Mouse (Mus musculus) stomach, embryonic 16.5 days (tissue): ENCODE results near the gene Syngr3. TPM values are rescaled to one million over a fixed set of nuclear protein-coding genes. Genes with fewer than 3 reads are reported as not detected.

Source experiments
- ATAC-seq: fragments of 200-750 bp; cut with Nextera tagmentation; 2 replicates; pipeline ENCODE4 v1.8.0; 2017; ENCODE audit warnings: moderate number of reproducible peaks, moderate TSS enrichment; ENCODE audit not compliant: insufficient read depth, low FRiP score
- H3K27ac ChIP-seq: fragments of 300-500 bp; sonication (generic); 2 replicates; pipeline ENCODE4 v1.5.1; 2014; ENCODE audit warnings: low read length
- H3K27me3 ChIP-seq: fragments of 300-500 bp; sonication (generic); 2 replicates; pipeline ENCODE4 v1.6.1; 2014; ENCODE audit warnings: low read length, control low read depth, mixed read lengths; ENCODE audit not compliant: control insufficient read depth, insufficient read depth
- H3K36me3 ChIP-seq: fragments of 300-500 bp; sonication (generic); 2 replicates; pipeline ENCODE4 v1.6.1; 2014; ENCODE audit warnings: low read length; ENCODE audit not compliant: control insufficient read depth, insufficient read depth
- H3K4me1 ChIP-seq: fragments of 300-500 bp; sonication (generic); 2 replicates; pipeline ENCODE4 v1.6.1; 2014; ENCODE audit warnings: low read length, control low read depth, mixed read lengths; ENCODE audit not compliant: control insufficient read depth, insufficient read depth
- H3K4me2 ChIP-seq: fragments of 300-500 bp; sonication (generic); 2 replicates; pipeline ENCODE4 v1.6.1; 2014; ENCODE audit warnings: low read depth, low read length, mixed read lengths
- H3K4me3 ChIP-seq: fragments of 300-500 bp; sonication (generic); replicated peaks from 2 replicates; pipeline ENCODE4 v1.5.1; 2014; ENCODE audit warnings: mild to moderate bottlenecking, low read length
- H3K9ac ChIP-seq: fragments of 300-500 bp; sonication (generic); 2 replicates; pipeline ENCODE4 v1.6.1; 2014; ENCODE audit warnings: low read length
- H3K9me3 ChIP-seq: fragments of 300-500 bp; sonication (generic); replicated peaks from 2 replicates; pipeline ENCODE4 v1.6.1; 2016; ENCODE audit warnings: low read length, control low read depth; ENCODE audit not compliant: control insufficient read depth
- WGBS: fragments of 180-500 bp; shearing (Covaris S2); extraction: QIAGEN DNeasy Blood & Tissue Kit; methylation state at CpG from one replicate; pipeline ENCODE4 v1.1.7; 2014; 5-methylcytosine and 5-hydroxymethylcytosine counted together
- polyA plus RNA-seq: library from polyadenylated mRNA; unstranded; fragments of >200 nt; fragmentation: Nextera tagmentation; extraction: Ambion mirVana; gene quantifications from 2 replicates; pipeline ENCODE4 v1.2.1, GENCODE M21; 2015

Gene Syngr3
- polyA plus RNA-seq, 1 experiment from 2014 or later, result 6.1 TPM

DNA sequence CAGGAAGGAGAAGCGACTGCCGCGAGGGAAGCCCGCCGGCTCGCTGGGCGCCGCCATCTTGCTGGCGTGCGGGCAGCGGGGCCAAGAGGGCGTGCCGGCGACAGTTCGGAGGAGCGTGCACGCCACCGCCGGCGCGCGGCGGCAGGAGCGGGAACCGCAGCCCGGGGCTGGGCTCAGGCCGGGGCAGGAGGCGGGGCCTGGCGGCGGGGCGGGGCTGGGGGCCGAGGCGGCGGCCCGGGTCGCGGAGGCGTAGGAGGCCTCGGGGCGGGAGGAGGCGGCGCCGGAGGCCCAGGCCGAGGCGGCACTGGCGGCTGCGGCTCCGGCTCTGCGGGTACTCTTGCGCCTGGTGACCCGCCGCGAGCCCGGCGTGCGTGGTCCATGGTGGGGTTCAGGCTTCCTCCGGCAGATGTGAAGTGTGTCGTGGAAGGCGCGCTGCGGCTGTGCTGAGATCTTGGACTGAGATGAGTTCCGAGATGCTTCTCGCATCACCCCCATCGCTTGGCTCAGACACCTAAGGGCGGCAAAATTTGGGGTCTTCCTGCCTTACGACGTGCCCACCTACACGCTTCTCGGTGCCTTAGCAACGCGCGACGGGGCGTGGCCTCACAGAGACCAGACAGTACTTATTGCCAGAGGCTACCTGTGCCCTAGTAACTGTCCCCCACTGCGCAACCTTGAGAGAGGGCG lies 6.4 kb upstream of the Syngr3 start, which contains the start of the genes Gfer and Noxo1:
Gene Gfer, minus strand, starts transcription at position 146 of the 687 bp plus-strand sequence.
Gene Noxo1, plus strand, starts transcription at position 224 of the 687 bp plus-strand sequence.
- Histone ChIP-seq H3K4me2 (peak within 1 kb of the TSS; percentile 88), H3K27me3 (peaks cover 4% of the 10 kb centered on the region; the same call in 1 of the 2 replicates), H3K4me1 (peaks cover 24% of the 10 kb centered on the region), H3K9ac (peak within 1 kb of the TSS; percentile 92), H3K9me3 (no peaks in the 10 kb centered on the region), H3K36me3 (no peaks in the 10 kb centered on the region; the same call in none of the 2 replicates), H3K4me3 (peak within 1 kb of the TSS; percentile 83), H3K27ac (peak within 1 kb of the TSS; percentile 91)
- peak; percentile 94 for ATAC-seq
- under 1% methylated on average over 73 of the region's 76 CpGs for WGBS

DNA sequence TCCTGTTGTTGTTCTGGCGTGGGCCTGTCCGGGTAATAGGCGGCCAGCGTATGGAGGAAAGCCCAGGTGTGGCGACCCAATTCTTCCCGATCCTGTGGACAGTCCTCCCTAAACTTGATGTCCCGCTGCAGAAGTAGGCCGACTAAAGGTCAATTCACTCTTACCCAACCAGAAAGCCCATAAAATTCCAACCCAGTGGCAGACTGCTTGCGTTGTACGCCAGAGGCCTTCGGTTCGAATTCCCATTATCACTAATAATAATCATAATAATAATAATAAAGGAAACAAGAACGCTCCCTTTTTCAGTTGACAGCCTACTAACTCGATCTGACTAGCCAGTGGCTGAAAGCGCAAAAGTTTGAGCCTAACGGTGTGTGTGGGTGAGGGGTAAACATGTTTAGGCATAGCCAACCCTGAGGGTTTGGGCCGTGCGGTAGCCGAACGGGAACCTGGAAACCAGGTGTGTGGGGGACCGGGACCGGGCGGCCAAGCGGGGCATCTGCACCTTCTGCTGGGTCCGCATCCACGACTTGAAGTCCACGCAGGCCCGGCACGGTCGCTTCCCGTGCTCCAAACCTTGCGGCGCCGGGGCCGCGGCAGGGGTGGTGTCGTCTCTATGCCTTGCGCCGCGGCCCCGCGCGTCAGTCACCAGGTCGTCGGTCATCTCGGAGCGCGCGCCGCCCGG lies 5.7 kb upstream of the Syngr3 start:
- peak overlapping the region; percentile 83 for H3K4me3 ChIP-seq
- peaks cover 11% of the 10 kb centered on the region; the same call in 1 of the 2 replicates for H3K27me3 ChIP-seq
- WGBS, result 7% methylated on average over 51 of the region's 51 CpGs
- no peaks in the 10 kb centered on the region for H3K9me3 ChIP-seq
- H3K4me2 ChIP-seq, result peak overlapping the region; percentile 88
- ATAC-seq, result peak; percentile 5; the same call in 1 of the 2 replicates
- peak overlapping the region; percentile 91 for H3K27ac ChIP-seq
- peaks cover 24% of the 10 kb centered on the region for H3K4me1 ChIP-seq
- H3K36me3 ChIP-seq, result no peaks in the 10 kb centered on the region; the same call in 1 of the 2 replicates
- H3K9ac ChIP-seq, result peak overlapping the region; percentile 92

DNA sequence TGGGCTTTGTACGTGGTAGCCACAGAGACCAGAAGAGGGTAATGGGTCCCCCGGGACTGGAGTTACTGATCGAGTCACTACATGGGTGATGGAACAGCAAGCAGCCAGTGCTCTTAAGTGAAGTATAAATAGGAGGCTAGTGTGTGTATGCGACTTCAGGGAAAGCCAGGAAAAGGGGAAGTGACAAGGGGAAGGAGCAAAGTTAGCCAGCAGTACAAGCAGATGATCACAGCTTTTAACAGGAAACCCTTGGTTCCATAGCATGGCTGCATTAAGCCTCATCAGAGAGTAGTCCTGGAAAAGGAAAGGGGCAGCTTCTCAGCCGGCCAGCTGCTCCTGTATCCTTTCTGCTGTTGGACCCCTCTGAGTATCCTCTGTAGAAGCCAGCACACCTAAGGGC lies 2.6 kb upstream of the Syngr3 start:
- WGBS, result 83% methylated on average over 5 of the region's 5 CpGs
- H3K4me3 ChIP-seq, result no peak overlapping the region
- peaks cover 23% of the 10 kb centered on the region for H3K4me1 ChIP-seq
- H3K9me3 ChIP-seq, result no peaks in the 10 kb centered on the region
- H3K36me3 ChIP-seq, result no peaks in the 10 kb centered on the region
- H3K27me3 ChIP-seq, result peaks cover 41% of the 10 kb centered on the region
- no peak overlapping the region for H3K4me2 ChIP-seq
- H3K9ac ChIP-seq, result no peak overlapping the region
- ATAC-seq, result no peak
- H3K27ac ChIP-seq, result no peak overlapping the region

DNA sequence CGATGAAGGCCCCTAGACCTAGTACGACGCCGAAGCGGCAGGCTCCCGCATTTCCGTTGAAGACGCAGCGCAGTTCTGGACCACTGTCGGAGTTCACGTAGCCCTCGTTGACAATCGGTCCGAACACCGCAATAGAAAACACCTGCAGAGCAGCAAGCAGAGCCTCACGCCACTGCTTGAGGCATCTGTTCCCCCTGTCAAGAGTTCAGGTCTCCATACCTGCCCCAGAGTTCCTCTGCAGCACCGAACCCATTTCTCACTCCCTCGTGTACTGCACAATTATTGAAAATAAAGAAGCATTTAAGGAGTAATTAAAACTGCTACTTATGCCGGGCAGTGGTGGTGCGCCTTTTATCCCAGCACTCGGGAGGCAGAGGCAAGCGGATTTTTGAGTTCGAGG lies 2.2 kb downstream of the Syngr3 start:
- WGBS, result 19% methylated on average over 23 of the region's 23 CpGs
- peak overlapping the region; percentile 58 for H3K4me2 ChIP-seq
- H3K27ac ChIP-seq, result no peak overlapping the region
- no peak for ATAC-seq
- H3K9ac ChIP-seq, result peak overlapping the region; percentile 60
- H3K4me3 ChIP-seq, result peak overlapping the region; percentile 46
- no peaks in the 10 kb centered on the region for H3K36me3 ChIP-seq
- no peaks in the 10 kb centered on the region for H3K9me3 ChIP-seq
- peaks cover 12% of the 10 kb centered on the region for H3K4me1 ChIP-seq
- H3K27me3 ChIP-seq, result peaks cover 44% of the 10 kb centered on the region

DNA sequence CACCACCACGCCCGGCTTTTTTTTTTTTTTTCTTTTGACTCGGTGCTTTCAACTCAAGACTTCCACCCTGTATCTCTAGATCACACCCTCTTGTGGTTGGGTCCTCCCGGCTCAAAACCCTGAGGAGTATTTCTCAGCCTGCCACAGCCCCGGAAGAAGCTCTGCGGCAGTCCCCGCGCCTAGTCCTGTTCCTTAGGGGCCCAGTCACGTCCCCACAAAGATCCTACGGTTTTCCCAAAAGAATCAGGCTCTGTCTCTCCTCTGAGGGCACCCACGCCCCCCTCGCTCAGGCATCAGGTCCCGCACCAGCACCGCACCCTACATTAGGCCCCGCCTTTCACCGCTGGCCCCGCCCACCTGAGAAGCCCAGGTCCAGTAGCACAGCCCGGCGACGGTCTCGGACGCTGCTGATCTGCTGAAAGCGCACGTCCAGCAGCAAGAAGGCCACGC lies 2.6 kb downstream of the Syngr3 start:
- Histone ChIP-seq H3K27me3 (peaks cover 44% of the 10 kb centered on the region), H3K4me1 (peaks cover 12% of the 10 kb centered on the region), H3K4me2 (peak overlapping the region; percentile 58), H3K9ac (peak overlapping the region; percentile 60), H3K27ac (no peak overlapping the region), H3K4me3 (peak overlapping the region; percentile 46), H3K36me3 (no peaks in the 10 kb centered on the region), H3K9me3 (no peaks in the 10 kb centered on the region)
- whole genome bisulfite sequencing, result 2% methylated on average over 25 of the region's 25 CpGs
- ATAC-seq, result peak; percentile 65

DNA sequence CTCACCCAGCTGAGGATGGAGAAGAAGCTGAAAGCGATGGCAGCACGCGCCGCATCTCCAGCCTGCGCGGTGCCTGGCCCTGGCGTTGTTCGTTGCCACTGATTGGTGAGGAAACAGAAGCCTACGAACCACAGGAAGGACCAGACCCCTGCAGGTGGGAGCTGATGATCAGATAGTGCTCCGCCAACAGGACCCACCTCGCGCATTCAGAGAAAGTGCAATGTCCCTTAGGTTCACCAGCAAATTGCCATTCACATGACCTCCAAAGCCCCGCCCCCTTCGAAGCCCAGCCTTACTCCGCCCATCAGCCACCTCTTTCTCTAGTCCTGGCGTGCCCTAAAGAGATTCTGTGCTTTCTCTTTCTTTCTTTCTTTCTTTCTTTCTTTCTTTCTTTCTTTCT lies 3.2 kb downstream of the Syngr3 start:
- Histone ChIP-seq H3K27me3 (peaks cover 44% of the 10 kb centered on the region), H3K9ac (no peak overlapping the region), H3K36me3 (no peaks in the 10 kb centered on the region), H3K4me3 (no peak overlapping the region), H3K4me2 (no peak overlapping the region), H3K9me3 (no peaks in the 10 kb centered on the region), H3K4me1 (peaks cover 12% of the 10 kb centered on the region), H3K27ac (no peak overlapping the region)
- no peak for ATAC-seq
- 26% methylated on average over 16 of the region's 16 CpGs for WGBS

DNA sequence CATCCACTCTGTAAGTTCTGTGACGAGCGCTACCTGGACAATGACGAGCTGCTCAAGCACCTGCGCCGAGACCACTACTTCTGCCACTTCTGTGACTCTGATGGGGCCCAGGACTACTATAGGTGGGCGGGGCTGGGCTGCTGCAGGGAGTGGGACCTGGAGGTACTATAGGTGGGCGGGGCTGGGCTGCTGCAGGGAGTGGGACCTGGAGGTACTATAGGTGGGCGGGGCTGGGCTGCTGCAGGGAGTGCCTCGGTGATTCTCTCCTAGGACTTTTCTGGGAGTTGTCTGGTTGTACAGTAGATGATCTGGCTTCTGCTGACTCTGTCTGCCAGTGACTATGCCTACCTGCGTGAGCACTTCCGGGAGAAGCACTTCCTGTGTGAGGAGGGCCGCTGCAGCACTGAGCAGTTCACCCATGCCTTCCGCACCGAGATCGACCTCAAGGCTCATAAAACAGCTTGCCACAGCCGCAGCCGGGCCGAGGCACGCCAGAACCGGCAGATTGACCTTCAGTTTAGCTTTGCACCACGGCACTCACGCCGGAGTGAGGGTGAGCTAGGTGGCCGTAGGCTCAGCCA lies 12.2 kb downstream of the Syngr3 start:
- Histone ChIP-seq H3K9ac (peak overlapping the region; percentile 11; the same call in 1 of the 2 replicates), H3K4me2 (no peak overlapping the region), H3K4me3 (no peak overlapping the region), H3K9me3 (no peaks in the 10 kb centered on the region), H3K36me3 (peaks cover 23% of the 10 kb centered on the region), H3K4me1 (peaks cover 11% of the 10 kb centered on the region; the same call in 1 of the 2 replicates), H3K27ac (peak overlapping the region; percentile 27; the same call in 1 of the 2 replicates), H3K27me3 (no peaks in the 10 kb centered on the region)
- 81% methylated on average over 24 of the region's 24 CpGs for WGBS
- peak; percentile 87 for ATAC-seq

DNA sequence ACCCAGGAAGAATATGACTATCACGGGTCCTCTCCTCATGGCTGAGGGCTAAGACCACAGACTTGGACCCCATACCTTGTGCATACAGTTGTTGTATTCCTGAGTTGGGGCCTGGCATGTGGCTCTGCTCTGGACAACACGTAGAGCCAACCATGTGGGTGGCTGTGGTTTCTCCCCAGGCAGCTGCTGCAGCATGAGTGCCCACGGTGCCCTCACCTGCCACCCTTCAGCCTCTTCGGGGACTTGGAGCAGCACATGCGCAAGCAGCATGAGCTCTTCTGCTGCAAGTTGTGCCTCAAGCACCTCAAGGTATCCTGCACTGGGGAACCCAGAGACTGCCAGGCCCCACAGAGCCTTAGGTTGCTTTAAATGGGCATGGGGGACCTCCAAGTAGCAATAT lies 12.9 kb downstream of the Syngr3 start:
- WGBS, result 89% methylated on average over 5 of the region's 5 CpGs
- Histone ChIP-seq H3K27ac (no peak overlapping the region), H3K36me3 (peaks cover 23% of the 10 kb centered on the region), H3K4me2 (no peak overlapping the region), H3K4me1 (peaks cover 18% of the 10 kb centered on the region), H3K27me3 (no peaks in the 10 kb centered on the region), H3K4me3 (no peak overlapping the region), H3K9me3 (no peaks in the 10 kb centered on the region), H3K9ac (no peak overlapping the region)
- no peak for ATAC-seq

DNA sequence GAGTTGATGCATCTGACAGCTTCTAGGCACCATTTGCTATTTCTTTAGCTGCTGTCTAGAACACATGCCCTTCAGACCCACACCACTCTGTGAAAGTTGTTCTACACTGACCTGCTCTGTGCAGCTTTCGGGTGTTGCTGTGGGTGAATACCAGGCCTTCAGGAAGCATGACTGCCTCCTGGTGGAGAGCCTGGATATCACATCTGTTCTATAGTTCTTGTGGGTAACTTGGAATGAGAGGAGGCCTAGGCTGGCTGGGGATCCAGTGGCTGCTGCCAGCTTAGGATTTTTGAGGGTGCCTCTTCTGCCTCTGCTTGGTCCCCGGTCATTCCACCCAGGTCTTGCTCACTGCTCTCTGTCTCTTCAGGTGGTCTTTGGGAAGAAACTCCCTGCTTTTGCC lies 13.6 kb downstream of the Syngr3 start:
- Histone ChIP-seq H3K9ac (no peak overlapping the region), H3K4me1 (peaks cover 25% of the 10 kb centered on the region), H3K4me2 (no peak overlapping the region), H3K27ac (no peak overlapping the region), H3K36me3 (peaks cover 23% of the 10 kb centered on the region), H3K9me3 (no peaks in the 10 kb centered on the region), H3K4me3 (no peak overlapping the region), H3K27me3 (no peaks in the 10 kb centered on the region)
- ATAC-seq, result no peak
- WGBS, result 56% methylated on average over 2 of the region's 2 CpGs
